Mouse (Mus musculus): ENCODE measurements around the gene Zc3h13. TPM values are rescaled to one million over a fixed set of nuclear protein-coding genes. Genes with fewer than 3 reads are reported as not detected.

Zc3h13 gene
- total RNA-seq, 2 experiments from 2014 or later = 24.9 to 27.7 TPM

DNA sequence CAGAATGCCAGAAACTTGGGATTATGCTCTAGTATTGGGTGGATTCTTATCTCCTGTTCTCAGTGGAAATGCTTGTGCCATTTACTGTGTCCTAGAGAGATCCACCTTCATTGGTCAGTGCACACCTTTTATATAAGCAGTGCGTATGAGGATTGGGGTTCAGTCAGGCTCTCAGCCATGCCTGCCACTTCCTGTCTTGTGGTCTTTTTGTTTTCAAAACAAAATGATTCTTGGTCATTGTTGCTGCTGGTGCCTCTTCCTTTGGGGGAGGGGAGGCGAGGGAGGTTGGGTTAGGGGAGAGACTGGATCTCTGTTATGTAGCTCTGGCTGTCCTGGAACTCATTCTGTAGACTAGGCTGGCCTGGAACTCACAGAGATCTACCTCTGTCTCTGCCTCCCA, 34.6 kb downstream of the Zc3h13 start:
- no peak for DNase-seq
- intact Hi-C loops (cut with DNase I) = no loop called here

DNA sequence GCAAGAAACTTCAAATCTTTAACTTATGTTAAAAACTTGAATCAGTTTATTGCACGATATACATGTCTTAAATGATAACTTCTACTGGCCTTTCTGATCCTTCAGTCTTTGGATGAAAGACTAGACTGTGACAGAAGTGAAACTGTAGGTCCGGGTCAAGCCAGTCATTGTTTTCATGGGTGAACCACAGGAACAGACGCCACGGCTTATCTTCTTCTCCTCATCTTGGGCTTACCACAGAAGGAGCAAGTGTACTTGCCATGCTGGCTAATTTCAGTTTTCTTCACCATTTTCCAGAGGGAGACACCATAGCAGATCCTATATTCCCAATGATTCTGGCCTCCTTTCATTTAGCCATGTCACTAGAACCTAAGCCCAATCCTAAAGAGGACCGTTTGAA, 36.1 kb downstream of the Zc3h13 start:
- no peak for DNase-seq
- intact Hi-C loops (cut with DNase I) = no loop called here

DNA sequence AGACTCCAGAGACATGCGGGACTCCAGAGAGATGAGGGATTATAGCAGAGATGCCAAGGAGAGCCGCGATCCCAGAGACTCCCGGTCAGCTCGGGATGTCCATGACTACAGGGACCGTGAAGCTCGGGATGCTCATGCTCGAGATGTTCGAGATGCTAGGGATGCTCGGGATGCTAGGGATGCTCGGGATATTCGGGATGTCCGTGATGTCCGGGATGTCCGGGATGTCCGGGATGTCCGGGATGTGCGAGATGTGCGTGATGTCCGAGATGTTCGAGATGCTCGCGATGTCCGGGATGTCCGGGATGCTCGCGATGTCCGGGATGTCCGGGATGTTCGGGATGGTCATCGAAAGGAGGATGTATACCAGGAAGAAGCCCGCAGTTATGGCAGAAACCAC, 39.2 kb downstream of the Zc3h13 start:
- intact Hi-C loops (cut with DNase I) = no loop called here
- no peak for DNase-seq

DNA sequence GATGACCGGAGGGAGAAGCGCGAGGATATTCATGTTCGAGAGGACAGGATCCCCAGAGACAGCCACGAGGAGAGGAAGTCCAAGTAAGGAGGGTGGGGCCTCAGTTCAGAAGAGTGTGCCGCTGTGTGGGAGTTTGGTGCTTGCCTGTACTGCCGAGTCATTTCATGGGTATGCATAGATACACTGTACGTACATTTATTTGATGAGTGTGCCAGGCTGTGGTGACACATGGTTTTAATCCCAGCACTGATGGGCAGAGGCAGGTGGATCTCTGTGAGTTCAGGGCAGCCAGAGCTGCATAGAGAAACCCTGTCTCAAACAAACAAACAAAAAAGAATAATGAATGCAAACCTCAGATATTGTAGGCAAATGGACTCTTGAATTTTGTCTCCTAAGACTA, 43.9 kb downstream of the Zc3h13 start:
- intact Hi-C loops (cut with DNase I) = no loop called here
- no peak for DNase-seq

DNA sequence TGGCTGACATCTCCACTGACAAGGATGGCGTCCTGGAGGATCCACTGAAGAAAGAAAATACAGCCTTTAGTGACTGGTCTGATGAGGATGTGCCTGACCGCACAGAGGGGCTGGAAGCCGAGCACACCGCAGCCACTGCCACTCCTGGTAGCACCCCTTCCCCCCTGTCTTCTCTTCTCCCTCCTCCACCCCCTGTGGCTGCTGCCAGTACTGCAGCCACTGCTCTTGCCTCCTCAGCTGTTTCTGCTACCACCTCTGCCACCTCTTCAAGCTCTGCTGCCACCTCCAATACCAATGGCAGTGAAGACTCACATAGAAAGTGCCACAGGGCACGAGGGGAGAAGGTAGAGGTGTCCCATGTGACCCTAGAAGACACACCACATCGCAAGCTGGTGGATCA, 46.4 kb downstream of the Zc3h13 start:
- no peak for DNase-seq
- intact Hi-C loops (cut with DNase I) = no loop called here

DNA sequence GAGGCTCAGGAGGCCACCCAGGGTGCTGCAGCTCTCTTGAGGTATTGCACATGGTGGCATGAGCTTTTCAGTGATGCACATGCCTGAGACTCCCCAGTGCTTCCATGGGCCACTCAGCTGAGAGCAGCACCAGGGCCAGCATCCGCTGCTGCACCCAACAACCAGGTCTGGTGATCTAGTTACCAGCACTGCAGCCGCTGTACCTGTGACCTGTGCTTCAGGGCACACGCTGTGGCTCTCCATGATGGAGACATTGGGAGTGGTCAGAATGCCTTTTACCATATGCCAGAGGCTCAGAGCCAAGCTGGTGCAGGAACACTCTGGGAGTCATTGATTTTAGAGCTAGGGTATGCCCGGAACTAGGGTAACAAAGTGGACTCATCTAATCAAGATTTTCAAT, 50.1 kb downstream of the Zc3h13 start:
- no peak for DNase-seq
- intact Hi-C loops (cut with DNase I) = no loop called here

DNA sequence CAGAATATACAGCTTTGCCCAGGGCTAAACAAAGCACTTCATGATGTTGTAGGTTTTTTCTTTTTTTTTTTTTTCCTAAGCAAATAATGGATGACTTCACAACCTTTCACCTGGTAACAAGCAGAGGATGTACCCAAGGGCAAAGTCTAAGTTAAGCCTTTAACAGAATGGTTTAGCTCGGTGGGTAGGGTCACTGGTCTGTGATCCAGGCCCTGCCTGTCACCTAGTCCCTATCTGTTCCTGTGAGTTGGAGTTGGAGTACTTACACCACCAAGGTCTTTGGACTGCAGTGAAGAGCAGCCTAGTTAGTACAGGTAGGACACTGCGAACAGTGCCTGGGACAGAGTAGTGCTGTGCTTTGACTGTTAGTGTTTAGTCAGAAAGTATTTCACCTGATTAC, 53.7 kb downstream of the Zc3h13 start:
- intact Hi-C loops (cut with DNase I) = no loop called here
- no peak for DNase-seq

DNA sequence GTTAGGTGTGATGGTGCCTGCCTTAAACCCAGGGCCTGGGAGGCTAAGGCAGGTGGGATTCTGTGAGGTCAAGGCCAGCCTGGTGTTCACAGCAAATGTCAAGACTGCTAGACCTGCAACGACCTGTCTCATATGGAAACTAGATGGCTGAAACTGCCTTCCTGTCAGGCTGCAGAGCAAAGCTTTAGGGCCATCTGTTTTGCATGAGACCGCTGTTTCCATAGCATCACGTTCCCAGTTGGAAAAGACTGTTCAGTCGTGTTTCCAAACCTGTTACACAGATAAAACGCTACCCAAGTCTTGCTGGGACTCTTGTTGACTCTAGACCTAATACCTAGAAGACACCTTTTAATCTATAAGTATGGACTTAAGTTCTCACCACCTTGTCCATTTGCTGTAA, 61.9 kb downstream of the Zc3h13 start:
- DNase-seq = no peak
- intact Hi-C loops (cut with DNase I) = loop anchor here (10.0 kb wide), 1 partner anchor 369 kb away; no protein-coding TSS in a partner anchor

DNA sequence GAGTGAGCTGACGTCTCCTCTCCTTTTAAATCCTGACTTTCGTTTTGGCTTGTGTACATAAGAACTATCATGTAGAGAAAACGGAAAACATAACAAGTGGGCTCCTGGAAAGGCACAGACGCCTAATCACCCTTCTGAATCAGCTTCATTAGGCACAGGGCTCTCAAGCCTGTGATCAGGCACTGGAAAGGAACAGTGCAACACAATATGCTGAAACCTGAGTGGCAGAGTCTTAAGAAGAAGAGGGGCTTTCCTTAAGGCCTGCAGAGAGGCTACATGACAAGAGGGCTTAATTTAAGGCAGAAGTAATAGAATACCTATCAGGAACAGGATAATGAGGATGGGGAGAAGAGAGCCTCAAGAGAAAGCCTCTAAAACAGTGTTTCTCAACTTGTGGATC, 67.5 kb downstream of the Zc3h13 start:
- no peak for DNase-seq
- intact Hi-C loops (cut with DNase I) = no loop called here

DNA sequence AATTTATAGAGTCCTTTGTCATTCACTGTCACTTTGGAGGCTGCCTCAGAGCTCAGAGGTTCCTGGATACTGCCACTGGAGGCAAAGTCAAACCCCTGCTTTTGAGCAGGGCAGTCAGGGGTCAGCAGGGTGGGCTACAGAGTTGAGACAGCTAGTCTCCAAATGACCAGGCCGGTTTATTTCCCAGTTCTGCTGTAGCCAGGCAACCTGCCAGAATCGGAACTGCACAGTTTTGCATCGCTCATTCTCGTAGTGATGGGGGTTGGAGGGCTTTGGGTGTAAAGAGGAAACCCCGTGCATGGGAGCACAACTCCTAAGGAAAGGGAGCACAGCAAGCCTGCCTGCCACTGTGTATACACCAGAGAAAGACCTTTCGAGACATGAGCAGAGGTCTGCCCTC, 79.1 kb downstream of the Zc3h13 start:
- intact Hi-C loops (cut with DNase I) = no loop called here
- no peak for DNase-seq

DNA sequence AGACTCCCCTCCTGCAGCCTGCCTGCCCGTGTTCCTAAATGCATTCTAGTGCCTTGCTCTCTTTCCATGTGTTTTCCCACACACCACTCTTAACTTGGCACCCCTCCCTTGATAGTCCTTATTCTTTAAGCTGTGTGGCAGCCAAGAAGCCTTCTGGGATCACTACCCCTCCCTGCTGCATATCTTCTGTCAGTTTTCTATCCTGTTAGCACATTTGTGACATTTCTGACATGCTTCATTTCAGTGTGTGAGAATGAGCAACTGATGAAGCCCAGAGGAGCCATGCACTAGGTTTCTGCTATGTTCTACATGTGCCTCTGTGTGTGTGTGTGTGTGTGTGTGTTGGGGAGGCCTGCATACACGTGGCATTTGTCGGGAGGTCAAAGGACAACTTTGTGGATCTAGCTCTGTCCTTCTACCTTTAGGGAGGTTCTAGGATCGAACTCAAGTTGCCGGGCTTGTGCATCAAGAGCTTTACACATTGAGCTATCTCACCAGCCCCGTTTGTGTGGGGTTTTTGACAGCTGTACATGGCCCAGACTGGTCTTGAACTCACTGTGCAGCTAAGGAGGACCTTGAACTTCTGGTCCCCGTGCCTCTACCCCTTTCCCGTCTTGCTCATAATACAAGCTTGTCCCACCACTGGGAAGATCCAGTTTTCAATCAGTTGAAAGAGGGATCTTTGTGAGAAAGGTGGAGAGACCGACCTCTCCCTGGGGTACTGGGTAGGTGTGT, 81.3 kb downstream of the Zc3h13 start:
- DNase-seq = no peak
- intact Hi-C loops (cut with DNase I) = no loop called here

DNA sequence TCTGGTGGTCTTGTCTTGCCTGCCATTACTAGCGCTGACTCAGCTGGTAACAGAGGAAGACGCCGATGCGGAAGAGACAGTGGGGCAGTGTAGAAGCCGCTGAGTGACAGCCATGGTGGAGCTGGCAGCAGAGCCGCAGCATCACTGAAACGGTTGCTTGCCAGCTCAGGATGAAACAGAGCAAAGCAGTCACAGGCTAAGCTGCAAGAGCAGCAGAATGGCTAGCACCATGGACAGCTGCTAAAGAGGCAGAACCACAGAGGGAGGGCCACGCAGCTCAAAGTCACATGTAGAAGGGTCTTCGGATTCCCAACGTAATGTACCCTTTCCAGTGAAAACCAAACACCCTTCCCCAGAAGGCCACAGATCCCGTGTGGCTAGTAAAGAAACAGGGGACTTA, 82.6 kb downstream of the Zc3h13 start:
- no peak for DNase-seq
- intact Hi-C loops (cut with DNase I) = no loop called here

DNA sequence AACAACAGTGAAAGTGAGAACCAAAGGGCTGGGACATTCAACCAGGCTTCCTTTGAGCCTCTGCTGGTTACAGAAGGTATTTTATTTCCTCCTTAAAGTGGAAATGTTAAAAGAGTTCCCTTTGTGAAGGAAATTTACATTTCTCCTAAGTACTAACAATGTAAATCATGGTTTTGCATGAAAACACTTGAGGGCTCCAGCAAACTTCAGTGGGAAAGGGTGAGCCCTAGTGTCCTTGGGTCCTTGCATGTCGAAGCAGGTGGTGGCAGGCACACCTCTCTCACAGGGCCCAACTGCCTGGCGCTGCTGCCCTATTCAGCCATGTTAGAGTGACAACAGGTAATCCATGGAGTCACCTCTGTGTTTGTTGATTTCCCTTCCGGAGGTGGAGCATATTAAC, 83.3 kb downstream of the Zc3h13 start:
- intact Hi-C loops (cut with DNase I) = no loop called here

DNA sequence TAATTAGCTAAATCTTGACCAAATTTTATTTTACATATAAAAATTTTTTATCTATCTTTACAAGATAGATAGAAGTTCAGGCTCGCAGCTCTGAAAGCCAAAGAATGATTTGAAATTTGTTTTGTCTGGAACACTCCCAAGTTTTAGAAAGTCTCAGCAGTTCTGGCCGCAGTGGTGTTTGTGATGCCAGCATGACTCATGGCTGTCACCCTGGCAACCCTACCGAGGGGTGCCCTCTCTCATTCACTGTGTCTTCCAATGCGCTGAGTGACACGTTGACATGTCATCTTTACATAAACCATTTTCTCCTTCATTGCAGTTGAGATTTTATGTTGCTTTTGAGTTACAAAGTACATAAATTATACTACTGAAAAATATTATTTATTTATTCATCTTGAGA, 85.7 kb downstream of the Zc3h13 start:
- no peak for DNase-seq
- intact Hi-C loops (cut with DNase I) = no loop called here

More for the DNA sequence above, 83.3 kb downstream of the Zc3h13 start:
- no peak for DNase-seq

DNA sequence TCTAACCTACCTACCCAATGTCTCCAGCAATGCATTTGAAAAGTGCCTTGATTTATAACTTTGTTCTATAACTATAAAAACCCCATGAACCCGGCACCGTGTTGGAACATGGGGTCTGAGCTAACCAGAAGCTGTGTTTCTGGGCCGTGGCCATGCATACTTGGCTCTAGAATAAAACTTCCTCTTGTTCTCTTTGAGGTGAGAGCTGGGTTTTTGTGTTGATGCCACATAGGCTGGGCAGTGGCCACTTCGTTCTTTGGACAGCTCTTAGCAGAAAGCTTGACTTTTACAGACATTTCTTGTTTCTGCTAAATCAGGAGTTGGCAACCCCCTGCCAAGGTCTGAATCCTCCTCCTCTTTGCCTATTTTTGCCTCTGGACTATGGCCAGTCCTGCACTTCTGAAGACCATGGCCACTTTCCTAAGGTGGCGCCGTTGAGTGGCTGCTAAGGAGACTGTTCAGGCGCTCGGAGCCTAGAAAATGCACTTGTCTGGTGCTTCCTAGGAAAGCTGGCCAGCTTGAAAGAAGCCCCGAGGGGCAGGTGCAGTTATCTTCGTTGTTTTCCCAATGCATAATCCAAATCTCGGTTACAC, 90.9 kb downstream of the Zc3h13 start:
- no peak for DNase-seq
- intact Hi-C loops (cut with DNase I) = no loop called here

DNA sequence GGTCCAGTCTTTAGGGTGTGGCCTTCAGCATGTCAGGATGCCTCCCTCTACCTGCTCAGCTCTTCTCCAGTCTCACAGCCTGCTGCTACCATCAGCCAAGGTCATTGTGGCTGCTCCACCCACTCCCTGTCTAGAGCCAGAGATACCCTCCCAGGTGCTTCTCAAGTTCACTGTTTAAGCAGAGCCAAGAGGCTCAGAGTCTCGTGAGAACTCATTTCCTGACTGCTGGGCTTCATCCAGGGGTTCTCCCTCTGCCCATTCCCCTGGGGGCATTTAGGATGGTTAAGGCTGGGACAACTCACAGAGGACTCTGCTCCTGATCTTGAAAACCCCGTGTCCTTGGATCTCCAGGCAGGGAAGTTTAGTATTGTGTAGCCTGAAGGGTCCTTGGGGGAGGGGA, 92.1 kb downstream of the Zc3h13 start:
- no peak for DNase-seq
- intact Hi-C loops (cut with DNase I) = no loop called here

DNA sequence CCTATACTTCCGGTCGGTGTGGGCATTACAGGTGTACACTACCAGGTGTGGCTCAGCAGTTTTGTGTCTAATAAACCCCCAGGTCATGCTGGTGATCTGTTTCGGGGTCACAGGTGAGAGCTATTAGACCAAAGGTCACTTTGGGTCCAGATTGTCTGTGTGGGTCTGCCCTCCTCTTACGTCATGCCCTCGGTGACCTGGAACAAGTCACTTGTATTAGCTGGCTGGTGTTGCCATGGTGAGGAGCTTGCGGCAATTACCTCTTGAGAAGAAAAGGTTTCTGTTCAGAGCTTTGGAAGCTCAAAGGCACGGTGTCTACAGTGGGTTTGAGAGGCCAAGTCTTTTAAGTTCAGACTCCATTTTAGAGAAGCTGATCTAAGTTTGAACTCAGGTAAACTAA, 93.4 kb downstream of the Zc3h13 start:
- intact Hi-C loops (cut with DNase I) = no loop called here
- no peak for DNase-seq

Small RNAs within 50 kb of the gene (microRNA-seq; reads per million reads assigned to microRNA genes)
- 0 reads per million in 2 experiments for gene Gm44482 (ENCODE audit: borderline number of aligned reads in 2 of 2)

Other genes with a start within 250 kb of the Zc3h13 start
- gene Lrrc63, start 153.5 kb upstream of the Zc3h13 start, total RNA-seq (2021) = not detected
- 10 to 100 TPM; 12.6 to 13.8 TPM for gene Lcp1, start 153.3 kb upstream of the Zc3h13 start, total RNA-seq (2021)
- gene Cpb2, start 42.1 kb upstream of the Zc3h13 start, total RNA-seq (2021) = not detected
- not detected for gene Siah3, start 171.6 kb downstream of the Zc3h13 start, total RNA-seq (2021)

All from heart, postnatal 36 days (tissue).